Mouse (Mus musculus) central nervous system, embryonic 14 days (tissue): ENCODE measurements around the gene Stim1. TPM values are rescaled to one million over a fixed set of nuclear protein-coding genes. Genes with fewer than 3 reads are reported as not detected.

ENCODE experiments used
- polyA plus RNA-seq: library from polyadenylated mRNA; depleted of rRNA; stranded (reverse); fragments of >200 nt; gene quantifications from 2 replicates; pipeline ENCODE4 v1.2.3, GENCODE M21; 2012; rRNA removed

Gene Stim1
- 16.5 and 23.0 TPM in 2 replicates for polyA plus RNA-seq

GRCm38 (mm10) chr7:102267601-102268394 lies at the start of gene Stim1:
Gene Stim1 (plus strand): TSS chr7:102267806.

GRCm38 (mm10) chr7:102255954-102256353 lies 11.7 kb upstream of the Stim1 start, which contains the start of gene Rhog:
Gene Rhog (minus strand): TSS chr7:102256054.

GRCm38 (mm10) chr7:102441657-102442391 lies 174.2 kb downstream of the Stim1 start, which contains the start of gene Rrm1:
Gene Rrm1 (plus strand): TSS chr7:102441695.

GRCm38 (mm10) chr7:102481579-102481978 lies 214.0 kb downstream of the Stim1 start, which contains the start of gene Olfr543:
Gene Olfr543 (minus strand): TSS chr7:102481679.

Other genes starting within 250 kb of the Stim1 start
- gene Il18bp, start 249.1 kb upstream of the Stim1 start, polyA plus RNA-seq = 17.8 and 19.2 TPM in 2 replicates
- 84.0 and 84.5 TPM in 2 replicates for gene Rnf121, start 202.3 kb upstream of the Stim1 start, polyA plus RNA-seq
- gene Xndc1, start 202.3 kb upstream of the Stim1 start, polyA plus RNA-seq = 57.8 and 59.0 TPM in 2 replicates
- 7.0 and 7.4 TPM in 2 replicates for gene Xntrpc, start 202.1 kb upstream of the Stim1 start, polyA plus RNA-seq
- 3.5 and 3.9 TPM in 2 replicates for gene Trpc2, start 184.7 kb upstream of the Stim1 start, polyA plus RNA-seq
- 0.43 and 2.9 TPM in 2 replicates for gene Art1, start 166.1 kb upstream of the Stim1 start, polyA plus RNA-seq
- gene Art5, start 158.3 kb upstream of the Stim1 start, polyA plus RNA-seq = 0.63 and 0.76 TPM in 2 replicates
- gene Chrna10, start 151.0 kb upstream of the Stim1 start, polyA plus RNA-seq = 0.03 and 0.05 TPM in 2 replicates
- 21.1 and 22.0 TPM in 2 replicates for gene Nup98, start 57.6 kb upstream of the Stim1 start, polyA plus RNA-seq
- 46.1 and 46.4 TPM in 2 replicates for gene Pgap2, start 57.6 kb upstream of the Stim1 start, polyA plus RNA-seq
- 12.7 and 19.3 TPM in 2 replicates for gene Rhog, start 11.8 kb upstream of the Stim1 start, polyA plus RNA-seq
- 56.1 and 67.0 TPM in 2 replicates for gene Rrm1, start 173.9 kb downstream of the Stim1 start, polyA plus RNA-seq
- gene Olfr543, start 213.9 kb downstream of the Stim1 start, polyA plus RNA-seq = not detected in 2 replicates
- gene Olfr544, start 220.5 kb downstream of the Stim1 start, polyA plus RNA-seq = not detected in 2 replicates
- gene Olfr545, start 231.8 kb downstream of the Stim1 start, polyA plus RNA-seq = not detected in 2 replicates